Mouse (Mus musculus): ENCODE data around the gene Lypla2.

Lypla2 gene

DNA sequence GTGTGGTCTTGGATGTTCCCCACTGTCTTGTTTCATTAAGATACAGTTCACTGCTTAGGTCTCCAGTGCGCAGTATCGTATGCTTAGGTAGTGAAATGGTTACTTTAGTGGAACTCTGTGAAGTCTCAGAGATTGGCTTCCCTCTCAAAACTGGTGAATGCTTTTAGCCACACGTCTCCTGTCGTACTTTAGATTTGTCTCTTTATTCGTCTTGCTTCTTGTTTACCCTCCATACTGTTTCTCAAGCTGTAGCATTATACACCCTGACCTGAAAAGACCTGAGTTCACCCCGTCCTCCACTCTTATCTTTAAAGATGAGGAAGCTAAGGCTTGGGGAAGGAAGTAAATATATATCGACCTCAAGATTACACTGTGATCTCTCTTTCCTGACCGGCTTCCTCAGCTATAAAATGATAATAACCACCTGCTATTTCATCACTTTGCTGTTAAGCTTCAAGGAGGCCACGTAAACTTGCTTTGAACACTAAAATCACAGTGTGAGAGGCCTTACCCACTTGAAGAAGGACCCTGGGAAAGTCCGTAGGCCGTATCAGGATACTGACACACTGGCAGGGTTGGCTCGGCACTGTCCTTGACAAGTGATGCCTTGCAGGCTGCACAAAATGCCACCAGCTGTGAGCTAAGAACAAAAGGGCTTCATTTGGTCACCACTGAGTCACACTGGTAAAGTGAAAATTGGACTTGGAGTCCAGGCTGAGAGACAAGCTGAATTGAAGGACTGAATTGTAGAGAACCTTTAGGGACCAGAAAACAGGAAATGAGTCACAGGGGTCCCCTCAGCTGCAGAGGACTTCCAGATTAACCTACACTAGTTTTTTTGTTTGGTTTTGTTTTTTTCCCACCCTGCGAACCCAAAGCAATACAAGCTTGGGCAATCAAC, 735 bp upstream of the Lypla2 start:
- DNase-seq: no peak

DNA sequence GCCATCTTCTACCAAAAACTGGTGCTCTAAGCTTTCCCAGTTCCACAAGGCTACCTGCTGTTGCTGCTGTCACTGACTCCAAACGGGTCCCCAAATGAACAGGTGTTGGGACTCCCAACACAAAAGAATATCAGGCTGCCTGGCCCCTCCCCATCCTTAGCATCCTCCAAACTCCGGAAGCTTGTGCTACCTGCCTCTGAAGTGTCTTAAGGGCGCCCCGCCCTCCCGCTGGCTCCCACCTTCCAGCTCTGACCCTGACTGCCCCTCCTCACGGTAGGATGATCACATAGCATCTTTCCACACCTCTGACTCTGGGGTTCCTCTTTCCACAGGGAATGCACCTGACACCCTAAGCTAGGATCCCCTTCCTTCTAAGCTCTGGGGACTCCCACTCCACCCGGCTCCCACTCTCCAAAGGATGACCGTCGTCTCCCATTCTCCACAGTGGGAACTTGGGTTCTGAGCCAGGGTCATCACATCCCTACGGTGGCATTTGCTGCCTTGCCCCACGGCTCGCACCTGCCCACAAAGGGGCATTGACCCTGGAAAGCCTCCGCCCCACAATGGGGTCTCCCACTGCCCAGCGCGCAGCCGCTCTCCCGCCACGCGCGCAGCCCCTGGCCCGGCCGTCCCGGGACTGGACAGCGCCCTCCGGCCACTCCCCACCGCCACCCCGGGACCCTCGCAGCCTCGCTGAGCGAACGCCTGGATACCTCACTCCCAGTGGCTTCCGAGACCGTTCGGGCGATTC, 446 bp downstream of the Lypla2 start:
- no peak for DNase-seq

DNA sequence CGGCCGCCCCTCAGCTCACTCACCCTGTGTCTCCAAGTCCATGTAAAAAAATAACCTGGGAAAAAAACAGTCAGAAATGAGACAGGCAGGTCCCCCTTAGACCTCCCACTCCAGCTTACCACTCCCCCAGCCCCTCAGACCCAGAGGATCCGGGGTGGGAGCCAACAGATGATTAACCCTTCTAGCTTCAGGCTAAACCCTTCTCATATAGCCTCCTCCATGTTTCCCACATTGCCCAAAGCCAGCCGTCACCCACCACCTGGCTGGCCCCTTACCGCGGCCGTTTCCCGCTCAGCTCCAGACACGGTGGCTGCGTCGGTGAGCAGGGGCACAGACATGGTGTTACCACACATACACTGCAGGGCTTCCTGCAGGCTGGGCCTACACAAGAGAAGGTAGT, 1.8 kb downstream of the Lypla2 start:
- DNase-seq: no peak

DNA sequence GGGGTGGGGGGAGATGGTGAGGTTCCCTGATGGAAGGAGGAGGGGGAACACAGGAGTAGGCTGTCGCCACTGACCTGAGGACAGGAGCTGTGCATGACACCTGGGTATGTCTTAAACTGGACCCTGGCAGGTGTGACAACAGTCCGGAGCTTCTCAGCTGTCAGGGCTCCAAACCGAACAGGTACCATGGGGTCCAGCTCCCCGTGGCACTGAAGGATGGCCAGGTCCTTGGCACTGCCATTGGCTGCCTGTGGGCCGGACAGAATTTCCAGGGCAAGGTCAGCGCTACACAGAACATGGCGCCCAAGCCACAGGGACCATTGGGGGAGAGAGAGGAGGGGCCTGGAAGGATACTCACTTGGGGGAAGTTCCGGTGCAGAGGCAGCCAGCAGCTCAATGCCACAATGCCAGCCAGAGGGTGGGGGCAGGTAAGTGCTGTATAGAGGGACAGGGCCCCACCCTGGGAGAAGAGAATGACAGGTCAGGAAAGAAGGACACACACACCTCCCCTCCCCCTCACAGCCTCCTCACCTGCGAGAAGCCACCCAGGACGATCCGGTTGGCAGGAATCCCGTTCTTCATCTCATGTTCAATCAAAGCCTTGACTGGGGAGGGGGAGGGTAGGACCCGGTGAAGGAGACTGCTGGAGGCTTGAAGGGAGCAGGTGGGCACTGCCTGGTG, 3.2 kb downstream of the Lypla2 start:
- DNase-seq: no peak

DNA sequence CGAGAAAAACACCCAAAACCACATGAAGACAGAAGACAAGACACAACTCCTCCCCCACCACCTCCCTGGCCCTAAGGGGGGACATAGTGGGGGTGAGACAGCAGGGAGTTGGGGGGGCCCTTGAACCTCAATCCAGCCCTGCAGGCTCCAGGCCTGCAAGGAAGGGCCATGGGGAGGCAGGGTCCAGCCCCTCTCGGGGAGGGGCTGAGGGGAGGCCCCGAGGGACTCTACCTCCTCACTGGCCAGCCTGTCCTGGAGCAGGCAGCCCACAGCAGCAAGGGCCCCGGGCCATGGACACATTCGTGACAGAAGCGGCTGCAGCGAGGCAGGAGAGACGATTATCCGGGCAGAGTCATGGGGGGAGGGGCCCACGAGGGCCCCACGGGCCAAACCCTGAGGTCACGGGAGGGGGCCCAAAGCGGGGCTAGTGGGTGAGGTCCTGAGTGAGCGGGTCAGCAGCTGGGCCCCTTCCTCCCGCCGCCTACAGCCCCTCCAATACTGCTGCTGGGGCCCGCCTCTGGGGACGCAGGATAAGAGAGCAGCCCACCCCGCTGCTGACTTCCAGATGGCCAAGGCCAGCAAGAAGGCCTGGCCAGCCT, 4.1 kb downstream of the Lypla2 start:
- DNase-seq: no peak

DNA sequence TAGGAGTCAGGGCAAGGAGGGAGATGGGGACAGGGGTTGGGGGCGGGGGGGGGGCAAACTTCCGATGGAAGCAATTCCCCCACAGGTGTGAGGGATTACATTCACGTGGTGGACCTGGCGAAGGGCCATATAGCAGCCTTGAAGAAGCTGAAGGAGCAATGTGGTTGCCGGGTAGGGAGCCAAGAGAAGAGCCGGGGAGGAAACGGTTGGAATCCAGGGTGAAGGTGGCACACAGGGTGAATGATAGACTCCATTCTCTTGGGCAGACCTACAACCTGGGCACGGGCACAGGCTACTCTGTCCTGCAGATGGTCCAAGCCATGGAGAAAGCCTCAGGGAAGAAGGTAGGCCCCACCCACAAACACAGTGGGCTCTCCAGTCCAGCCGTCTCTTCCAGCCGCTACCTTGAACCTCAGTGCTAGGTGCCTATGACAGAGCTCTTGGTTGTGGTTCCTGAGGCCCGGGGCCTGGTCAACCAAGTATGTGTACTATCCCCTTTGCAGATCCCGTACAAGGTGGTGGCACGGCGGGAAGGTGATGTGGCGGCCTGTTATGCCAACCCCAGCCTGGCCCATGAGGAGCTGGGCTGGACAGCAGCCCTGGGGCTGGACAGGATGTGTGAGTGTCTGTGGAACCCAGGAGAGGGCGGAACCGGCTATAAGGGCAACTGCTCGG, 5.2 kb downstream of the Lypla2 start:
- DNase-seq: no peak

DNA sequence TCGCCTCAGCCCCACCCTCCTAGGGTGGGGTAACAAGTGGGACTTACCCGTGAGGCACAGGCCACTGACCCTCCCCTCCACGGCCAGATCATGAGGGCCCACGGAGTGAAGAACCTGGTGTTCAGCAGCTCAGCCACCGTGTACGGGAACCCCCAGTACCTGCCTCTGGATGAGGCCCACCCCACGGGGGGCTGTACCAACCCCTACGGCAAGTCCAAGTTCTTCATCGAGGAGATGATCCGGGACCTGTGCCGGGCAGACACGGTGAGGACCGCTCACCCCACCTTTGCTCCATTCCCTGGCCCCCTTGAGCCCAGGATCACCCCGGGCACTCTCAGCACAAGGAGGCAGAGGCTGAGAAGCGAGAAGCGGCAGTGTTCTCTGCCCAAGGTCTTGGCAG, 6.1 kb downstream of the Lypla2 start:
- no peak for DNase-seq

DNA sequence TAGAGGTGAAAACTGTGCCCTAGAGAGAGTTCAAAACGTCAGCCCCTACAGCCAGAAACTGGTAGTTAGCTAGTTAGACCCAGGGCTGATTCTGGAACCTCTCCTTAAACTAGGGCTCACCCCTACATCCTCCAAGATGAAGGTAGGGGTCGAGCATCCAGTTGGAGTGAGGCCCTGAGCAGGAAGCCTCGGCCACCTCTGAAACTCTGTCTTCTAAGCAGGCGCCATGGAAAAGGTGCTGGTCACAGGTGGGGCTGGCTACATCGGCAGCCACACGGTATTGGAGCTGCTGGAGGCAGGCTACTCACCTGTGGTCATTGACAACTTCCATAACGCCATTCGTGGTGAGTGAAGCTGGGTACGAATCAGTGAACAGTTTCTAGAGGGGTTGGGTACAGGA, 7.3 kb downstream of the Lypla2 start:
- DNase-seq: no peak

DNA sequence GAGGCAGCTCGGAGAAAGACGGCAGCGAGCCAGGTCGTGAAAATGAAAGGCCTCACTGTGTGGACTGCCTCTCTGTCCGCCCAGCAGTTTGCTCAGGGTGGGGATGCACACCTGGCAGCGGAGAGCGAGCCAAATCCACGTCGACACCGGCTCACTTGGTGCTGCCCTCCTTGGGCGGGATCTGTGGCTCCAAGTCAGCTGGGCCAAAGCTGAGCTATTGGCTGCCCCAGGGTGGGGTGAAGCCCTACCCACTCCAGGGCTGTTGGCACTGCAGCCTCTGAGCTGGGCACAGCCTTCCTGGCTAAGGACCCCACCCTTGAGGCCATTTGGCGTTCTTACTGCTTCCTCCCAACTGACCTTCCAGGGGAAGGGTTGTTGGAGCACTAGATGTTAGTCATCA, 8.0 kb downstream of the Lypla2 start:
- peak; percentile 80 to 90 for DNase-seq

DNA sequence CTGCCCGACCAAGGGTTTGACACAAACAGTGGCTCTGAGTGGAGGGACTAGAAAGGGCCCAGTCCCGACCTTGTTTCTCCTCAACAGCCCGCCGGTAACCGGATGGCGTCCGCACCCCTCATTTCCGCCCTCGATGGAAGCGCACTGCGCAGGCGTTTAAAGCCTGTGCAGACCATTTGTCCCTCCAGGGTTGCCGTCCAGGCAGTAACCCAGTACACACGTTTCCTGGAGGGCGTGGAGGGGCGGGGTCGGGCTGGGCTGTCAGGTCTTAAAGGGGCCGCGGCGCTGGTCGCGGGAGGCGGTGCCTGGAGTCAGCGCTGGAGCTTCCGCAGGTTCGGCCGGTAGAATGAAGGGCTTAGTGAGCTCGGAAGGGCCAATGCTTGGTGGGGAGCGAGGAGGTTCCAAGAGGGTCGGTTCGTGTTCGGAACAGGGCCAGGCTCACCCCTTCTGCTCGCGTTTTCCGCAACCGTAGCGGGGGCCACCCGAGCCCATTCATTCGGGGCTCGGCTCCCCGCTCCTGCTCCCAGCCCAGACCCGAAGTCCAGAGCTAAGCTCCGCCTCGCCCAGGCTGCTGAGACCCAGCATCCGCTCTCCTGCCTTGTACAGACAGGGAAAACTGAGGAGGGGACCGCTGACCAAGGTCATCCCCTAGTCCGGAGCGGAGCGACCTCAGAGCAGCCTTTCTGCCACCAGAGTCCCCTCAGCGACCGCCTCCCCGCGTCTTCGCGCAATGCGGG, 8.8 kb downstream of the Lypla2 start, which contains the start of gene Gale:
TSS of gene Gale (plus strand) at position 271 of the 737 bp plus-strand sequence.
- DNase-seq: peak; percentile 95 to 97

DNA sequence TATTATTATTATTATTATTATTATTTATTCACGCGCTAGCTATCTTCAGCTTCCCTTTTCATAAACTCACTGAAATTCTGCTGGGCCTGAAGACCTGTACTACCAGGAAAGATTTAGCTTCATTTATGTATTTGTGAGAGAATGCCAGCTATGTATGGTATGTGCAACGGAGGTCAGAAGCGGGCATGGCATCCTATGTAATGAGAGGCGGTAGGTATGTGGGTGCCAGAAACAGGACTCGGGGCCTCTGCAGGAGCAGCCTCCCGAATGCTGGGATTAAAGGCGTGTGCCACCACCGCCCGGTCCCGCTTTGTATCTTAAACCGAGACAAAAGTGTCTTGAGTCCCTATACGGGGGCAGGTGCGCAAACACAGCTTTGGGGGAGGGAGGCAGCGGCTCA, 9.5 kb downstream of the Lypla2 start:
- no peak for DNase-seq

DNA sequence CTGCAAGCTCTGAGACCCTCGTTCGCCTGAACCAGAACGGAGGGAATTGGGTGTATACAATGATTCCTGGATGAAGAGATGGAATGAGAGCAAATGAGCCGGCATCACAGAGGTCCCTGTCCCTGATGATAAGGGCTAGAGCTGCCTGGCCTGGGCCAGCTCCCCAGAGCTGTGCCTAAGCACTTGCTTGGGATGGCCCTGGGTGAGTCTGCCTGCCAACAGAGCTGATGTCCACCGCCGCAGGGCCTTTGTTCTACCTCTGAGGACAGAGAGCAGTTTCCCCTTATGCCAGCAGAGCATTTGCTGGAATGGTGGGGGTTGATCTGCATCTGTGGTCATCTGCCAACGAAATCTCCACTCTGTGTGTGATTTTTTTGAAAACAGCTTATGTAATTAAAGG, 10.2 kb downstream of the Lypla2 start:
- DNase-seq: no peak

DNA sequence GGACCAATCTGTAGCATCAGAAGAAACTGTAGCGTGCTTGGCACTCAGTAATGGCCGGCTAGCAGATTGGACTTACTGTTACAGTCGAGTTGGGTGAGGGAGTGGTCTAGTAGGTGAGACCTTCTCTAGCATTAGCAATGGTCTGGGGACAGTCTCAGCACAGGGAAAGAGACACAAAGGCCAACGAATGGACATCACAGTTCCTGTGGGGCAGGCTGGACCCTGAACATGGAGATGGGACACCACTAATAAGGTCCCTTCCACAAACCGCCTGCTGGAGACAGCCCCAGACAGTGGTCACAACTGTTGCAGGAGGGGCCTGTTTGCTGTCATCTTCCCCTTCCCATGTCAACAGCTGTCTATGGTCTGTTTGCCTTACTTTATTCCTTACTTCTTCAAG, 10.7 kb downstream of the Lypla2 start:
- no peak for DNase-seq

DNA sequence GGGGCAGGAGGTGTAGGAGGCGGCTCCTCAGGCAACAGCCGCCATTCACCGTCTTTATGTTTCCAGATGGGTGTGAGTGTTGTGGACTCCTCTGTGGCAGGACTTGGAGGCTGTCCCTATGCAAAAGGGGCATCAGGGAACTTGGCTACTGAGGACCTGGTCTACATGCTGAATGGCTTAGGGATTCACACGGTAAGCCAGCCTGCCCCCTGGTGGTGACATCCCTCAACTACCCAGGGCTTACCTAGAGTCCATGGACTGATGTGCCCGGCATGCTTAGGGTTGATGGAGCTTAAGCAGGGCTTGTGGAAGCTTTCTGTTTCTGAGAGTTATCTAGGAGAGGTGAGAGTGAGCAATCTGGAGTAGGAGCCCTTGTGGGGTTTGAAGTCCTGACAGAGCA, 11.7 kb downstream of the Lypla2 start:
- peak; percentile 72 to 86 for DNase-seq

DNA sequence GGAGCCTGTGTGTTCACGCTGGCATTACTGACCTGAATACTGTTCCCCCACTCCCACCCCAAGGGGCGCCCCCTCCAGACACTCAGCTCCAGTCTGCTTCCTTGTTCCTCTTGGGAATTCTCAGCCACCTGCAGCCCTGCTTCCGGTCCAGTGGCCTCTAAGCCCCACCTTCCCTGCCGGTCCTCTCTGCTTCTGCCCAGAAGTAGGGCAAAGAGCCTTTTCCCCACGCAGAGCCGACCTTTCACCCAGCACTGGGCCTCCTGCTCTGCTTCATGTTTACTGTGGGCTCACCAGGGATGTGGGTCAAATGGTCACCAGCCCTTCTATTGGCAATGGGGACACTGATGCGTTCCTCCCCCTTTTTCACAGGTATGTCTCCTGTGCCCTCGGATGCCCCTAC, 14.1 kb downstream of the Lypla2 start:
- DNase-seq: peak in 1 of 2 experiments; percentile 51

DNA sequence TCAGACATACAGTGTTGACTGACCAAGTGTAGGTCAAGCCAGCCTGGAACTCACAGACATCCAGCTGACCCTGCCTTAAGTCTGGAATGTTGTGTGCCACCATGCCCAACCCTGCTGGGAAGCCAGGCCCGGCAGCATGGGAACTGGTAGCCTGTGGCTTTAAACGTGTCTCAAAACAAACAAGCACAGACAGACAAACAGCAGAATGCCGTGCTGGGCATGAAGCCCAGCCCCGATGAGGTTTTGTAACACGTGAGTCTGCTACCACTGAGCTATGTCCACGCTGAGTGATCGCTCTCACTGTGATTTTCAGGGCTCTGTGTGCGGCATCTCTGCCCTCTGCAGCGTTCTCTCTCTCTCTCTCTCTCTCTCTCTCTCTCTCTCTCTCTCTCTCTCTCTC, 16.5 kb downstream of the Lypla2 start:
- no peak for DNase-seq

DNA sequence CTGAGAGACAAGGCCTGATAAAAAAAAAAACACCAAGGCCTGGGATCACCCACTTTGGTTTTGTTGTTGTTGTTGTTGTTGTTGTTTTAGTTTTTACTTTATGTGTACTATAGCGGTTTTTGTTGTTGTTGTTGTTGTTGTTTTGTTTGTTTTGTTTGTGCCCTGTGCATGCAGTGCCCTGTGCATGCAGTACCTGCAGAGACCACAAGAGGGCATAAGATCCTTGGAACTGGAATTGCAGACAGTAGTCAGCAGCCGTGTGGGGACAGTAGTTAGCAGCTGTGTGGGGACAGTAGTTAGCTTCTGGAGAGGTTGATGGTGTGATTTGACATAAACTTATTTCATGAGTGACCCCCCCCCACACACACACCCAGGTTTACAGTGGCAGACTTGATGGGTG, 18.2 kb downstream of the Lypla2 start:
- DNase-seq: peak; percentile 49 to 82

DNA sequence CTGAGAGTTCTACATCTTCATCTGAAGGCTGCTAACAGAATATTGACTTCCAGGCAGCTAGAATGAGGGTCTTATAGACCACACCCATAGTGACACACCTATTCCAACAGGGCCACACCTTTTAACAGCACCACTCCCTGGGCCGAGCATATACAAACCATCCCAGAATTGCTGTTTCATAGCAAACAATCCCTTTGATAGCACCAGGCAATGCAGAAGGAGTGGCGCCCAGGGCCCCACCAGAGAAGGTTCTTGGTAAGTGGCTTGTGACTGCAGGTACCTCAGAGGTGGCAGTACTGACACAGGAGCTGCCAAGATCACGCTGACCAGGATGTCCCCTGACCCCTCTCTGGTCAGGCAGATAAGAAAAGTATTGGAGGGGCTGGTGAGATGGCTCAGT, 19.2 kb downstream of the Lypla2 start:
- DNase-seq: no peak

DNA sequence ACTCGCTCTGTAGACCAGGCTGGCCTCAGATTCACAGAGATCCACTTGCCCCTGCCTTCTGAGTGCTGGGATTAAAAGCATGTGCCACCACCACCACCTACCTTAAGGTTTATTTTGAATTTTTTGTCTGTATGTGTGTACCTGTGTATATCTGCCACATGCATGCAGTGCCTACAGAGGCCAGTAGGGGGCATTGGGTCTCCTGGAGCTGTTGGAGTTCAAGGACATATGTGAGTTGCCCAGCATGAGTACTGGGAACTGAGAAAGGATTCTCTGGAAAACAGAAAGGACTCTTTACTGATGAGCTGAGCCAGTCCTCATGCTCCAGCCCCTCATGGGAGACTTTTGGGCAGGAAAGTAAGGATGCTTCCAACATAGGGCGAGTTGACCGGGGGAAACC, 20.9 kb downstream of the Lypla2 start:
- no peak for DNase-seq

DNA sequence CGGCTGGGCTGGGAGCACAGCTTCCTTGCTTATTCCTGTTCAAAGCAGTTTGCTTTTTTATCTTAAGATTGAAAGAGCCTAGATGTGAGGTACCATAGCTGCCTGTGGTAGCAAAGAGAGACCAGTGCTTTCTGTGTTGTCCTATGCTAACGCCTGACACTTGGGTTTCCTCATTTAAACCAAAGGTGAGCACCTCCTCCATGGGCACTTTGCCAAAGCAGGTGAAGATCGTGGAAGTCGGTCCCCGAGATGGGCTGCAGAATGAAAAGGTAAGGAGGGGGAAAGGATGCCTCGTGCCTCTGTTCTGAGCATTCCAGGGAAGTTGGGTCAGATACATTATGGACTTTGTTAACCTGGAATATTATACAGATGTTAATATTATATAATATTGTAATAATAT, 22.1 kb downstream of the Lypla2 start:
- DNase-seq: no peak

DNA sequence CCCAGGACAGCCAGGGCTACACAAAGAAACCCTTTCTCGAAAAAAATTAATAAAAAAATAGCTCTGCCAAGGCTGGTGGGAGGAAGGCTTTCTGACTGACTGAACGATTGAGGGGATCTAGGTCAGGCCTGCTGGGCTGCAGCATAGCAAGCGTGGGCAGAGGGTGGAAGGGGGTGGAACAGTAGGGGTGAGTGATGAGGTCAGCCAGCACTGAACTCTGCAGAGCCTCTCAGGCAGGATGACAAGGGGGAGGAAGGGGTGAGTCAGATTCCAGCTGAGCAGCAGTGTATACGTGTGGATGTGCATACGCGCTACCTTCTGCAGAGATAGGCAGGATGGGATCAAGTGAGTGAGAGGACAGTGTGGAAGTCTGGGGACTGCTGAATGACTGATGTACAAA, 22.5 kb downstream of the Lypla2 start:
- no peak for DNase-seq

DNA sequence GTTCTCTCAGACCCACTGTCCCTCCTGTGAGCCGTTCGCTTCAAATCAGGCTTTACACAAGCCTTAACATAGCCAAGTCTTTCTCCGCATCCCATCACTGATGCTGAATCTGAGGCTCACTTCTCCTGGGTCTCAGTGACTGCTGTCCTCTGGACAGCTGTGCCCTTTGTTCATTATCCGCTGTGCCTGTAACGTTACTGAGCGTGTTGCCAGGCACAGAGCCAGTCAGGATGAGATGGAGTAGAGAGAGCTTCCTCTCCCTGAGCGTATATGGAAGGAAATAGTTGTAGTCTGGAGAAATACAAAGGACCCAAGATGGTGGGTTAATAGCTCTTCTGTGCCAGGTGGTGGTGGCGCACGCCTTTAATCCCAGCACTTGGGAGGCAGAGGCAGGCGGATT, 23.0 kb downstream of the Lypla2 start:
- DNase-seq: peak; percentile 46 to 61
